Mouse (Mus musculus): ENCODE measurements around the gene Htr6. TPM values are rescaled to one million over a fixed set of nuclear protein-coding genes. Genes with fewer than 3 reads are reported as not detected.
A peak's percentile ranks its signal among the peaks of the same experiment; 100 is the strongest.

Gene Htr6
- polyA plus RNA-seq, 1 experiment from 2014 or later = not detected

DNA sequence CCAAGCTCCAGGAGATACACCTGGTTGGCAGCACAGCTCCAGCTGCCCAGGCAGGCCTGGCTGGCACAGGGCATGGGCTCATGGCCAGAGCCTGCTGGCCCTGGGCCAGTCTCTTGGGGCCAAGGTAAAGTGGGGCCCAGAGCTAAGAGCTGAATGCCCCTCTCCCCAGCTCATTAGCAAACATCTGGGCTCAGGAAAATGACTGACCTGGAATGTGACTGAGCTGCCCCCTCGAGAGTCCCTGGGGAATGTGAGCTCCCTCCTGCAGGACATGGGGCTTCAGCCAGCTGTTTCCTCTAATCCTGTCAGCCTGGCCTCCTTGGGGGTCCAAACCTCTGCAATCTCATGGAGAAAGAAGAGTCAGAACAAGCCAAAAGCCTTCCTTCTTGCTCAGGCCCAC lies 20.0 kb upstream of the Htr6 start:
- Histone ChIP-seq H3K9me3 (ENCODE audit: low read depth, low read length) (no peaks in the 10 kb centered on the region; the same call in 1 of the 2 replicates), H3K4me3 (ENCODE audit: low read depth, low read length) (no peak overlapping the region), H3K4me1 (ENCODE audit: insufficient read depth) (peaks cover 5% of the 10 kb centered on the region; the same call in 1 of the 2 replicates), H3K27ac (ENCODE audit: low read depth) (no peak overlapping the region), H3K4me2 (no peak overlapping the region), H3K27me3 (ENCODE audit: insufficient read depth, low read length) (peaks cover 9% of the 10 kb centered on the region; the same call in 1 of the 2 replicates), H3K36me3 (ENCODE audit: insufficient read depth) (no peaks in the 10 kb centered on the region), H3K9ac (no peak overlapping the region)
- 24% methylated on average over 1 of the region's 1 CpGs for WGBS
- TF ChIP-seq CTCF (IDR thresholded peaks at IDR 0.05; ENCODE audit: low read depth) = no peak
- DNase-seq = no peak
- no peak for ATAC-seq (ENCODE audit: insufficient read depth)

DNA sequence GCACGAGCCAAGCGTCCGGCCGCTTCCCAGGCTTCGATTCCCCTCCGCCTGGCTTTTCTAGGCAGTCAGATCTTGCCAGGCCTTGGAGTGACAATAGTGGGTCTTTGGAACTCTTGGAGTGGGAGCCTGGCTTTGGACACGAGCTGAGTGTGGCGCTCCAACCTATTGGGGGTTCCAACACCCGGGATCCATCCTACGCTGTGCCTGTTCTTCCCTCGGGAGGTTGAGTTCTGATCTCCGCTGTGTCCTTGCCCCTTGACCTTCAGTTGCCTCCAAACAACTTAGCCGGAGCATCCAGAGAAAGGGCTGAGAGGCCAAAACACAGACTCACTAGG lies 17.8 kb upstream of the Htr6 start:
- ATAC-seq (ENCODE audit: insufficient read depth) = 0 out of 2 replicates have a peak, but pooled peaks have one; percentile 19

GRCm38 (mm10) chr4:139092356-139093195 lies 17.2 kb upstream of the Htr6 start, which contains the start of gene Nbl1:
TSS of gene Nbl1 (minus strand) at chr4:139092993.
- no peaks in the 10 kb centered on the region for H3K36me3 ChIP-seq (ENCODE audit: insufficient read depth)
- H3K4me2 ChIP-seq = peak within 1 kb of the TSS; percentile 93
- H3K9me3 ChIP-seq (ENCODE audit: low read depth, low read length) = no peaks in the 10 kb centered on the region; the same call in 1 of the 2 replicates
- ATAC-seq (ENCODE audit: insufficient read depth) = peak; percentile 65
- peaks cover 5% of the 10 kb centered on the region; the same call in 1 of the 2 replicates for H3K4me1 ChIP-seq (ENCODE audit: insufficient read depth)
- under 1% methylated on average over 93 of the region's 105 CpGs for WGBS
- peaks cover 9% of the 10 kb centered on the region; the same call in 1 of the 2 replicates for H3K27me3 ChIP-seq (ENCODE audit: insufficient read depth, low read length)
- peak; percentile 77 for DNase-seq
- H3K27ac ChIP-seq (ENCODE audit: low read depth) = peak within 1 kb of the TSS; percentile 46; the same call in 1 of the 2 replicates
- no peak for TF ChIP-seq CTCF (IDR thresholded peaks at IDR 0.05; ENCODE audit: low read depth)
- peak within 1 kb of the TSS; percentile 73 for H3K4me3 ChIP-seq (ENCODE audit: low read depth, low read length)
- peak within 1 kb of the TSS; percentile 81 for H3K9ac ChIP-seq

More for the DNA sequence above, 17.8 kb upstream of the Htr6 start:
- no peak overlapping the region for H3K27ac ChIP-seq (ENCODE audit: low read depth)
- peak overlapping the region; percentile 81 for H3K9ac ChIP-seq
- no peak for DNase-seq
- 22% methylated on average over 13 of the region's 13 CpGs for WGBS
- H3K27me3 ChIP-seq (ENCODE audit: insufficient read depth, low read length) = peaks cover 9% of the 10 kb centered on the region; the same call in 1 of the 2 replicates
- H3K36me3 ChIP-seq (ENCODE audit: insufficient read depth) = no peaks in the 10 kb centered on the region
- peaks cover 5% of the 10 kb centered on the region; the same call in 1 of the 2 replicates for H3K4me1 ChIP-seq (ENCODE audit: insufficient read depth)
- no peak for TF ChIP-seq CTCF (IDR thresholded peaks at IDR 0.05; ENCODE audit: low read depth)
- peak overlapping the region; percentile 73 for H3K4me3 ChIP-seq (ENCODE audit: low read depth, low read length)
- peak overlapping the region; percentile 93 for H3K4me2 ChIP-seq
- H3K9me3 ChIP-seq (ENCODE audit: low read depth, low read length) = no peaks in the 10 kb centered on the region; the same call in 1 of the 2 replicates

- WGBS = 2% methylated on average over 28 of the region's 28 CpGs
- DNase-seq = peak; percentile 59
- H3K4me3 ChIP-seq (ENCODE audit: low read depth, low read length) = peak overlapping the region; percentile 73
- peaks cover 5% of the 10 kb centered on the region; the same call in 1 of the 2 replicates for H3K4me1 ChIP-seq (ENCODE audit: insufficient read depth)
- H3K4me2 ChIP-seq = peak overlapping the region; percentile 93
- peak overlapping the region; percentile 81 for H3K9ac ChIP-seq
- H3K9me3 ChIP-seq (ENCODE audit: low read depth, low read length) = no peaks in the 10 kb centered on the region; the same call in 1 of the 2 replicates
- H3K27me3 ChIP-seq (ENCODE audit: insufficient read depth, low read length) = peaks cover 9% of the 10 kb centered on the region; the same call in 1 of the 2 replicates
- H3K36me3 ChIP-seq (ENCODE audit: insufficient read depth) = no peaks in the 10 kb centered on the region
- H3K27ac ChIP-seq (ENCODE audit: low read depth) = peak overlapping the region; percentile 2; the same call in 1 of the 2 replicates
- TF ChIP-seq CTCF (IDR thresholded peaks at IDR 0.05; ENCODE audit: low read depth) = no peak
- peak; percentile 42; the same call in 1 of the 2 replicates for ATAC-seq (ENCODE audit: insufficient read depth)
Measured at GRCm38 (mm10) chr4:139091478-139092355, 16.3 kb upstream of the Htr6 start.

- Histone ChIP-seq H3K4me1 (ENCODE audit: insufficient read depth) (peaks cover 5% of the 10 kb centered on the region; the same call in 1 of the 2 replicates), H3K27me3 (ENCODE audit: insufficient read depth, low read length) (peaks cover 9% of the 10 kb centered on the region; the same call in 1 of the 2 replicates), H3K27ac (ENCODE audit: low read depth) (peak overlapping the region; percentile 2; the same call in 1 of the 2 replicates), H3K9ac (peak overlapping the region; percentile 81; the same call in 1 of the 2 replicates), H3K36me3 (ENCODE audit: insufficient read depth) (no peaks in the 10 kb centered on the region), H3K9me3 (ENCODE audit: low read depth, low read length) (no peaks in the 10 kb centered on the region; the same call in 1 of the 2 replicates), H3K4me2 (peak overlapping the region; percentile 93), H3K4me3 (ENCODE audit: low read depth, low read length) (peak overlapping the region; percentile 73)
- ATAC-seq (ENCODE audit: insufficient read depth) (no peak), DNase-seq (no peak)
- TF ChIP-seq CTCF (IDR thresholded peaks at IDR 0.05; ENCODE audit: low read depth) = no peak
- WGBS = 39% methylated on average over 7 of the region's 7 CpGs
Measured at GRCm38 (mm10) chr4:139091066-139091465, 15.7 kb upstream of the Htr6 start.

GRCm38 (mm10) chr4:139090303-139090940 lies 15.1 kb upstream of the Htr6 start:
- TF ChIP-seq CTCF (IDR thresholded peaks at IDR 0.05; ENCODE audit: low read depth) = no peak
- H3K4me3 ChIP-seq (ENCODE audit: low read depth, low read length) = peak overlapping the region; percentile 73; the same call in 1 of the 2 replicates

More at GRCm38 (mm10) chr4:139090303-139090940, 15.1 kb upstream of the Htr6 start:
- Histone ChIP-seq H3K4me2 (peak overlapping the region; percentile 93; the same call in 1 of the 2 replicates), H3K27ac (ENCODE audit: low read depth) (no peak overlapping the region), H3K36me3 (ENCODE audit: insufficient read depth) (no peaks in the 10 kb centered on the region), H3K4me1 (ENCODE audit: insufficient read depth) (peaks cover 5% of the 10 kb centered on the region; the same call in 1 of the 2 replicates), H3K27me3 (ENCODE audit: insufficient read depth, low read length) (peaks cover 9% of the 10 kb centered on the region; the same call in 1 of the 2 replicates), H3K9me3 (ENCODE audit: low read depth, low read length) (no peaks in the 10 kb centered on the region; the same call in 1 of the 2 replicates), H3K9ac (peak overlapping the region; percentile 9; the same call in 1 of the 2 replicates)
- ATAC-seq (ENCODE audit: insufficient read depth) = no peak
- WGBS = 59% methylated on average over 15 of the region's 15 CpGs
- DNase-seq = no peak

Measured in lung, embryonic 14.5 days (tissue).